Mouse (Mus musculus): Measurements from ENCODE around the gene Ganab.

- TF ChIP-seq POLR2A (IDR thresholded peaks at IDR 0.05; ENCODE audit: low read depth, low read length) (no peak), CTCF (IDR thresholded peaks at IDR 0.05; ENCODE audit: borderline replicate concordance, insufficient read depth, low read length) (no peak)
Observed at GRCm38 (mm10) chr19:8944750-8945149, 46.9 kb downstream of the Ganab start.
